Mouse (Mus musculus): ENCODE measurements around the gene Ttc3.
A peak's percentile ranks its signal among the peaks of the same experiment; 100 is the strongest.
"Not testable (repeated sequence)": the region's sequence is repeated elsewhere in the genome, so short reads cannot be mapped to it uniquely, and the experiment has no call there.

Gene Ttc3

DNA sequence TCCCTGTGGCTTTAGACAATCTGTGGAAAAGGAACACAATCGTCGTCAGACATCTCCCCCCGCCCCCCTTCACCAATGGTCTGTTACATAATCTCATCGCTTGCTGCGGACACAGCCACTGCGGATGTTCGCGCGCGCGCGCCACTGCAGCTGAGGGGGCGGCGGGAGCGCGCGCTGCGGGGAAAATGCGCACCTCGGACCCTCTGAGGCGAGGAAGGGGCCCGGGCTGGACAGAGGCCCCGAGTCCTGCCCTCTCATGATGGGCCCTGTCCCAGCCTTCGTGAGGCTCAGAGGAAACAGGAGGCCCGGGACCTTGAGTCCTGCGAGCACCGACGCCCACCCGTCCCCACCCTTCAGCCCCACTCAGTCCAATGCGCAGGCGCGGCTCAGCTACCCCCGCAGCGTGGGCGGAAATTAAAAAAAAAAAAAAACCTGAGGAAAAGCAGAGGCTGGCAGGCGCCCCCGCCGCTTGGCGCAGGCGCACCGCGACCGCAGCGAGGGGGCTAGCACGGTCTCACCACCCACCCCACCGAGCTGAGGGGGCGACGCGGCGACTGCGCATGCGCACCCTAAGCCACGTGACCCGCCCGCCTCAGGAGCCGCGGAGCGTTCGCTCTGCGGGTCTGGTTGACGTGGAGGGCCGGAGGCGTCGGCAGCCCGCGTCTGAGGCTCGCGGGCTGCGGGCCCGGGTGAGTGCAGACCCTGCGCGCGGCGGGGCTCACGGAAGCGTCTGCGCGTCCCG, at the start of gene Ttc3:
Gene Ttc3, plus strand, starts transcription at position 446 of the 742 bp plus-strand sequence.
- peak; percentile 82 to 90 for DNase-seq (ENCODE audit: low spot score in 2 of 2)

DNA sequence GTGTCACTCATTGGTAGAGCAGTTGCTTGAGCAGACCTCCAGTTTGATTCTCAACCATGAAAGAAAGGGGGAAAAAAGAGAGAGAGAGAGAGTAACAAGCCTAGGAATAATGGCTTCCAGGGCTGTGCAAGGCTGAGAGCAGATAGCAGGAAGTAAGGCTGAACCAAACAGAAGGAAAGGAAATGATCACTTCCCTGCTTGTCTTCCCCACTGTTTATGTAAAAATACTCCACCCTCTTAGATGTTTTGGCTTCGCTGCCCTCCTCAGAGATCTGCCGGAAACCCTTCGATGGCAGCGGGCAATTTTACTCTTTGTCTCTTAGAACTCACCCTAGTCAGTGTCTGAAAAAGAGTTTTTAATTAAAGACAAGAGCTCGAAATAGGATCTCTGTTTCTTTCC, 46.7 kb upstream of the Ttc3 start:
- no peak for DNase-seq (ENCODE audit: low spot score in 2 of 2)

DNA sequence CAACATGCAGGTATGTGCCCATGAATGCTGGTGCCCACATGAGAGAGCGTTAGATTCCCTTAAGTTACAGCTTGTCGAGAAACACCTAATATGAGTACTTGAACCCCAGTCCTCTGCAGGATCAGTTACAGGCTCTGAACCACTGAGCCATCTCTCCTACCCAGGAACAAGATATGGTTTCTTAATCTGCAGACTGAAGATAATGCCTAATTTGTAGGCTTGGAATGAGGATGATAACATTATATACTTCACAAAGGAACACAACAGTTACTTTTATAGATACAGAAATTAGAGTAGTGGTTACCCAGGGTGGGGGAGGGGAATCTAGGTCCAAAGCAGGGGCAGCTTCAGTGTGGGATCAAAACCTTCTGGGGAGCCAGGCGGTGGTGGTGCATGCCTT, 44.4 kb upstream of the Ttc3 start:
- DNase-seq (ENCODE audit: low spot score in 2 of 2): no peak

DNA sequence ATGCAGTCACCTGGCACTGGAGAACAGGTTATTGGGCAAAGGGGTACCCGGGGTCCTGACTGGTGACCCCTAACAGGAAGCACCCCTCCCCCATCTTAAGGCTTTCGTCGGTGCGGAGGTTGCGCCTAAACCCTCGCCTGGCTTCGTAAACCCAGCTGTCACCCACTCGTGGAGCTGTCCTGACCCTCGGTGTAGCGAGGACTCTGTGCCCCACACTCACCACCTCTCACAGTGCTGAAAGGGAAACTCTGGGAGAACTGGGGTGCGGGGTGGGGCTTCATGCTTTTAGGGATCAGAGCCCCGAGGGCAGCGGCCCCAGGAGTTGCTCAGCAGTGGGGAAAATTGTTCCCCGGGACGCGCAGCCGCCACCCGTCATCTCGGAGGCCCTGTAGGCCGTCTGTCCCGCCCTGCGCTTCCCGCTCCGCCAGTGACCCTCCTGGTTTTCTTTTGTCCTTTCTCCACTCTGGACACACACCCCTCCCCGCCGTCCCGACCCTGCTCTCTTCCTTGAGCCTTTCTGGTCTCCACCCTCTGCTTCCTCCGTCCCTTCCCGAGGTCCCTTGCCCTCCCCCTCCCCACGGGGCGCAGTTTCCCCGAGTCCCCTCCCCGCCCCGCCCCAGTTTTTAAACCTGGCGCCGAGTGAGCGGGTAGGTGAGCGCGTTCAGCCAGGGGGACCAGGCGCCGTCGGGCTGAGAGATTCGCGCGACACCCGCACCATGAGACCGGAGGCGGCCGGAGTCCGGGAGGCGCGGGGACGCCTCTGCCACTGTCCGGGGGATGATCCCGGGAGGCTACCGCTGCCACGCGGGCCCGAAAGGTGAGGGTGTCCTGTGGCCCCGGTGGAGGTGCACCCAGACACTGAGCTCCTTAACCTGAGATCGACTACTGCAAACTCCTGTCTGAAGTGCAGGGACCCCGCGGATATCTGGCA, 42.4 kb upstream of the Ttc3 start, which contains the start of gene Ripply3:
Gene Ripply3, plus strand, starts transcription at position 640 of the 931 bp plus-strand sequence.
- peak; percentile 26 to 42 for DNase-seq (ENCODE audit: low spot score in 2 of 2)

DNA sequence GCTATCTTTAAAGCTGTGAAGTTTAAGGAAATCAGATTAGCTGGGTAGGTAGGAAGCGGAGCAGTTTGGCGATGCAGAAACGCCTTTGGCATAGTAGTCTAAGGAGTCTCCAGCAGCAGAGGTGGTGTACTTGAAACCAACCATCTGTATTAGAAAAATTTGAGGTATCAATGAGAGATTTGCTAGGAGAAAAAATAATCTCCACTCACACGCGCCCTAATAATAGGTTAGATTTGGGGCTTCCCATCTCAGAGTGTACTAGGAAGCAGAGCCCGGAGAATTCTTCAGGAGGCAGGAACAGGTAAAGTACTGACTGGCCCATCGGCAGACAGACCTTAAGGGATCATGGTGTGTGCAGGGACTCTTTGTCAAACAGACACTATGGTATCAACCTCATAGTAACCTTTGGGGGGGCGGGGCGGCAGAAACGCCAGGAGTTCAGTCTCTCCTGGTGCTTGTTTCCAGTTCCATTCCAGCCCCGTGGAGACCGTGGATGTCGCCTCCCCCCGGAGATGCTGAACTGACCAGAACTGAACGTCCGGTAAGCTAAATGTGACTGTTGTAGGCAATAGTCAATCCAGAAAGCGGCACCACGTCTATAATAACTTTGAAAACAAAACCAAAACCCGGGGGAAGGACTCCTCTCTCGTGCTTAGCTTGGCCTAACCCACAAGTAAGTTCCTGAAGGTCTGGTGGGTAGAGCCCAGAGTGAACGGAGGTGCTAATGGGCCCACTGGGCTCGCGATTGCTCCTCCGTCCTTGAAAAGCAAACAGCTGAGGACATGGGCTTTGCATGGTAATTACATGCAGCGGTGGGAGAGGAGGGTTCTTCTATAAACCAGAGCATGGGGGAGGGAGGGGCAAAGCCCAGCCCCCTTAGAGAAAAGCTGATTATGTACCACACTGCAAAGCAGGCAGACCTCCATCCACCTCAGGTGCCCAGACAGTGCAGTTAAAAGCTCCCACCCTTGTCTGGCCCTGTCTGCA, 41.2 kb upstream of the Ttc3 start:
- DNase-seq (ENCODE audit: low spot score in 2 of 2): no peak

DNA sequence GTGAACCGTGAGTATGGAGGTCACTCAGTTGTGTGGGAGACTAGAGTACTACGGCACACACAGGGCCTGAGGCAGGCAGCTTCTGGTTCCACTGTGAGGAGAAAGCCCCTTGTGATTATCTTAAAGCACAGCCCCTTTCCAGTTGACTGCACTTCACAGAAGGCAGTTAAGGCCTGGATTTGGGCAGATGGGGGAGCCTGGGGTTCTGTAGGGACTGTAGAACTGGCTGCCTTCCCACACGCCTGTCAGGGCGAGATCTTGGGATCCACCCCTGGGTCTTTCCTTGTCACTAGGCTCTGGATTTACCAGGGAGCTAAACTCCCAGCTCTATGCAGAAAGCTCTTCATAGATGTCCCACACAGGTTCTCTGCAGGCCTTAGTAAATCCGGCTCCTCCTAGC, 40.0 kb upstream of the Ttc3 start:
- no peak for DNase-seq (ENCODE audit: low spot score in 2 of 2)

DNA sequence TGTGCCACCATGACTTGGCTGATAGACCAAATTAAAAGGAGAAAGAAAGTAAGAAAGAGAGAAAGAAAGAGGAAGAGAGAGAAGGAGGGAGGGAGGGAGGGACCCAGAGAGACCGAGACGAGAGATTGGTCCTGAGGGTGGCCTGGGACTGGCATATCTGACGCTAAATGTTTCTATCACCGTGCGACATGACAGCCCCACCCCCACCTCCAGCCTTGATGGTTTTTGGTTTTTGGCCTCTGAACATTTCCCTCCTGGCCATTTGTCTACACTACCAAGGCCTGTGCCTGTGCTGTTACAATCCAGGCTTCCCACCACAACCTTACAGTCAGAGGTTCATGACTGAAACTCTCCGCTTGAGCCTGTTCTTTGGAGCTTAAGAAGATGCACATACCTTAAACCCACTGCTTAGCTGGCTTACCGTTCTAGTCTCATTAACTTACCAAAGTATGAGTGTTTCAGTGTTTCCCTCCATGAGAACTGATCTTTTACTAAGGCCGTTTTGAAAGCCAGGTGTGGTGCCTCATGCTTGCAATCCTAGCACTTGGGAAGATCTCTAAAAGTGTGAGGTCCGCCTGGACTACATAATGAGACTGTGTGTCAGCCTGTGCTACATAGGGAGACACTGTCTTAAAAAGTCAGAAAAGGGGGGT, 39.1 kb upstream of the Ttc3 start:
- no peak for DNase-seq (ENCODE audit: low spot score in 2 of 2)

DNA sequence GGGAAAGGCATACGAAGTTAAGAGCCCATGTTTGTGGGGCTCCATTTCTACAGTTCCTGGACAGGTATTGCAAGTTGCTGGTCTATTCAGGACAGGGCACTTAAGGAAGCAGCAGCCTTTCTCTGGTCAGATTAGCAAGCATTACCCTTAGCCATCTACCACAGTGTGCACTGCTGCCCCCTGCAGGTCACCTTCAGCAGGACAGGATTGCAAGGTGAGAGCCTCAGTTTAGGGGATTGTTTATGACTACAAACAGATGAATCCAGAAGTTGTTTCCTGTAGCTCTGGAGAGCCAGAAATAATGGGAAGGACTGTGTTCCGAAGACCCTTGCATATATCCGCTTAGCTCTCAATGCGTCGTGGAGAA, 38.5 kb upstream of the Ttc3 start:
- peak; percentile 59 to 69 for DNase-seq (ENCODE audit: low spot score in 2 of 2)

DNA sequence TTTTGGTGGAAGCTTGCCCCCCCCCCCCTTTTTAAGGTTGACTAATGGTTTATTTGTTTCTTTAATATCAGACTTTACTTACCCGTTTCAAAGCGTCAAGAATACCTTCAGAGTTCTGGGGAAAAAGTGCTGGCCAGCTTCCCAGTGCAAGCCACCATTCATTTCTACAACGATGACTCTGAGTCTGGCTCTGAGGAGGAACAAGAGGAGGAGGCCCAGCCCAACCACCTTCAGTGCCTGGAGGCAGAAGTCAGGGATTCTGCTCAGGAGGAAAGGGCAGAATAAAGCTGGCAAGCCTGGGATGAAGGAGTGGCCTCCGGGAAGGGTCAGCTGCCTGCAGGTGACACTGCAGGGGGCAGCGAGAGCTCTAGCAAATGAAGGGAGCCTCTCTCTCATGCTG, 34.8 kb upstream of the Ttc3 start:
- no peak for DNase-seq (ENCODE audit: low spot score in 2 of 2)

DNA sequence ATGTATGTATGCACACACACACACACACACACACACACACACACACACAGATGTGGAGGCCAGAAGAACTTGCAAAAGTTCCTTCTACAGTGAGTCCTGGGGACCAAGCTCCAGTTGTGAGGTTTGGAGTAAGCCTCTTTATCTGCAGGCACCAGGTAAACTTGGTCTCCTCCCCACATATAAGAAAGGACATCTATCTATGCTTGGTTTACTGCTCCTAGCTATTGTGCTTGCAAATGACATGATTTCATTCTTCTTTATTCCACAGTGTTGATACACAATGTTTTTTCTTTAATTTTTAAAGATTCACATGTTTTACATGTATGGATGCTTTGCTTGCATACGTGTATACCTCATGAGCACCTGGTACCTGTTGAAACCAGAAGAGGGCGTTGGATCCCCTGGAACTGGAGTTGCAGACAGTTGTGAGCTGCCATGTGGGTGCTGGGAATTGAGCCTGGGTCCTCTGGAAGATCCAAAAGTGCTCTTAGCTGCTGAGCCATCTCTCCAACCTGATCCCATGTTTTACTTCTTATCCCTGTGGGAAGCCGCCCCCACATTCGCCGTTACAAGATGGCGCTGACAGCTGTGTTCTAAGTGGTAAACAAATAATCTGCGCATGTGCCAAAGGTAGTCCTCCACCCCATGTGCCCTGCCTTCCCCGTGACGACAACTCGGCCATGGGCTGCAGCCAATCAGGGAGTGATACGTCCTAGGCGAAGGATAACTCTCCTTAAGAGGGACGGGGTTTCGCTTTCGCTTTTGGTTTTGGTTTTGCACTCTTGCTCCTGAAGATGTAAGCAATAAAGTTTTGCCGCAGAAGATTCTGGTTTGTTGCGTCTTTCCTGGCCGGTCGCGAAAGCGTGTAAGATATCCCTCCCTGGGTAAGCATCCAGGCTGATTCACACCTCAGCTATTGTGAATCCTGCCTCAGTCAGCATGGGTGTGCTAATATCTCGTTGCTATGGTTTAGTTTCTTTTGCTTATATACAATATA, 31.0 kb upstream of the Ttc3 start:
- not testable (repeated sequence) for DNase-seq (ENCODE audit: low spot score in 2 of 2)

DNA sequence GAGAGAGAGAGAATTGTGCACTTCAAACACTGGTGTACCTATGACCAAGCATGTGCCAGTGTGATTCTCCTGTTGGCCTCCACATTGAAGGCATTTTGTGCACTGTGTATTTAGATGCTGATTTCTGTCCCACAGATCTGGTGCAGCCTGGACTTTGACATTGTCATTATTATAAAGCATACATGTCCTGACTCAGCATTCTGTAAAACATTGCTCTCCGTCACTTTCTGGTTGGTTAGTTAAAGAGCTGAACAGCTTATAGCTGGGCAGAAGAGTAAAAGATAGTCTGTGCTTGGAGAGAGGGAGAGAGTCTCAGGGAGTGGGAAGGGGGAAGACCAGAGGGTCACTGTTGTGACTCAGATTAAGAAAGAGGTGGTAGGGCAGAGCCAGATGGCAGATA, 24.7 kb upstream of the Ttc3 start:
- no peak for DNase-seq (ENCODE audit: low spot score in 2 of 2)

DNA sequence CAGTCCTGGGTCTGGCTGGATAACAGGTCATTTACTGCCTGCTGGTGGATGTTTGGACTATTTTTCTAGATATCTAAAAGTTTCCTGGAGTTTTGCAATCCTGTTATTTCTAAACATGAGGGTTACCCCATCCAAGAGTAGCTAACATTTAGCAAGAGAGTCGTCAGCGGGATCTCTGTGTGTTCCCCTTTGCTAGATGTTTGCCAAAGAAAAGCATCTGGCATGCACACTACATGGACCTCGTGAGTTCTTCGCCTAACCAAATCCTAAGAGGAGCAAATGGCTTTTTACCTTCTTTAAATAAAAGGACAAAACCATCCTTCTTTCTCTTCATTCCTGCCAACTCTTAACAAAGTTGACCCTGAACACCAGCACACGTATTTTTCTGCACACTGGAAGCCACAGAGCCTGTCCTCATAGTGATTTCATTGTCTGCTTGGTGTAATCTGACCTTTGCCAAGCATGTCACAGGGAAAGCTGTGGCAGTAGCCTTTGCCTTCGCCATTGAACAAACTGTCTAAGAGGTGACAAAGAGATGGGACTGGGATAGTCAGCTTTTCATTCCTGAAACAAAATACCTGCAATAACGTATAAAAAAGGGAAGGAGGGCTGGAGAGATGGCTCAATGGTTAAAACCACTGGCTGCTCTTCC, 23.2 kb upstream of the Ttc3 start:
- DNase-seq (ENCODE audit: low spot score in 2 of 2): no peak

DNA sequence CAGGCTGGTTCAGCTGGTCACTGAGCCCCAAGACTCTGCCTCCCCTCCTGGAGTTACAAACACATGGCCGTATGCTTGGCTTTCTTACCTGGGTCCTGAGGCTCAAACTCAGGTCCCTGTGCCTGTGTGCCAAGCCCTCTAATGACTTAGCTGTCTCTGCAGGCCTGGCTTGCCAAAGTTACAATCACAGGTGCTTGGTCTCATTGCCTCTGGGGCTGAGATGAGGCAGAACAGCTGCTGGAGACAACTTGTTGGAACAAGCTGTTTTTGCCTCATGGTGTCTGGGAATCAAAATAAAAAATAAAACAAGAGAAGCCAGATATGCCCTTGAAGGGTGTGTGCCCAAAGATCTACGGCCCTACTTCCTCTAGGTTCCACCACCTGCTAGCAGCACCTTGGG, 21.6 kb upstream of the Ttc3 start:
- no peak for DNase-seq (ENCODE audit: low spot score in 2 of 2)

DNA sequence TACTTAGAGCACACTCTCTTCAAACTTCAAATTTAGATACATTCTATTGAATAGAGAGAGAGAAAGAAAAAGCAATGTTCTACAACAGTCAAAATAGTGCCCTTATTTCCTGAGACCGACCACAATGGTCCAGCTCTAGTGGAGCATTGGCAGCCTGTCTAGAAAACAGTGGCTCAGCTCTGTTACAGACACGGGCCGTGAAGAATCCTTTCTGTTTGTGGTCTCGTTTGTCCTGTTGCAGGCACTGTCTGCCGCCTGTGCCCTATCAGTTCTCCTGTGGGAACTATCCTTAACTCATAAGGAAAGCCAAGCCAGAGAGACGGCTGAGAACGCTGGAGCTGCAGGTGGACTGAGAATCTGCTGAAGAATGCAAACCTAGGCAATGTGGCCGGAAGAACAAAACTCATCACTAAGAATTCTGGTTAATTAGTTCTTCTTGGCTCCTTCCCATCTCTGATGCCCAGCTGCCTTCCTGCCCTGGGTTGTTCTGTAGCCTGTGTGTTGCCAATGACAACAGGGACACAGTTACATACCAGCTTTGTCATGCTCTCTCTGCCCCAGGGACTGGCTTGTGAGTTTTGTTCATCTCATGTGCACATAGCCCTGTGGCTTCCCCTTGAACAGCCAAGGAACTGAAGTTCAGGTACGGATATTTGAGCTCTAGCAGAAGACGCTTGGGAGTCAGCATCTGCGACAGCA, 20.7 kb upstream of the Ttc3 start:
- DNase-seq (ENCODE audit: low spot score in 2 of 2): no peak

DNA sequence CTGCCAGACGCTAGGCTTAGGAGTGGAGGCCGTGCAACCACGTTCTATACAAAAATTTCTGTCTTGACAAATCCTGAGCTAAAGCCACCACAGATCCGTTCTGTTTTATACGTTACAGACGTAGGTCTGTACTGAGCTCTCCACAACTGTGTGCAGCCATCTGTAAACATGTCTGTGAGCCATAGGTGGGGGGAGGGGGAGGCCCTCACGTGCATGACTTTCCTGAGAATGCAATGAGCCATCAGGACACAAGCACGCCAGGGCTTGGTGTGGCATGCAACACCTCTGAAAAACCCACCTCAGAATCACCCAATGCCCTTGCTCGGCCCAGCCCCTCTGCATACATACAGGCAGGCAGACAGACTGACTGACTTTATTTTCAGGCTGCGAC, 20.1 kb upstream of the Ttc3 start:
- DNase-seq (ENCODE audit: low spot score in 2 of 2): no peak

DNA sequence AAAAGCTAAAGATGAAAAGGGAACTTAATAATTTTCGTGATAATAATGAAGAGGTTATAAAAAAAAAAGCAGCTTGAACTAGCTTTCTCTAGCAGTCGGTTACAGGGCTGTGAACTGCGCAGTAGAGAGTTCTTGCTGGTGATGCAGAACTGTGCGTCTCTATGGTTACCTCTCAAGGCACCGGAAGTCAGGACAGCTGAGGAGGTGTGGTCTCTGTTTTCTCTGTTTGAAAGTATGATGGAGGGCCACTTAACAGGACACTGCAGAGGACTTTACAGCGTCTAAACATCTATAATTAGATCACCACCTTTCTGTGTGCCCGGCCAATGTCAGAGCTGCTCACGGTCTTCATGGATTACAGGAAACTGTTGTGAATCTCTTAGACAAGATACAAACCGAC, 16.0 kb upstream of the Ttc3 start:
- DNase-seq (ENCODE audit: low spot score in 2 of 2): no peak

DNA sequence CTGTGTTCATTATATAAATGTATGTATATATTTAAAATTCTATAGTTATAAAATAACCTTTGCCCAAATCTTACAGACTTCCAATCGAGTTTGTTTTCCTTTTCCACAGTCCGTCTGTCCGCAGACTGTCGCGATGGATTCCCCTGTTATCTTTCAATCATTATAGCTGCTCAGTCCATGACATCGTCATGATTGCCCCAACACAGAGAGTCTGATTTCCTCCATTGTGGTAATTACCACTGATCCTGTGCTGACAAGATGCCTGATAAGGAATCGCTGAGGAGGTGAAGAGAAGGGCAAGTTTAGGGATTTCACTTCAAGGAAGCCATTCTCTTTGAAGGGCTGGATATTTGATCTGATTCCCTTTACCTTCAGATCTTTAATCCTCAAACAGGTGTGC, 14.4 kb upstream of the Ttc3 start:
- no peak for DNase-seq (ENCODE audit: low spot score in 2 of 2)

DNA sequence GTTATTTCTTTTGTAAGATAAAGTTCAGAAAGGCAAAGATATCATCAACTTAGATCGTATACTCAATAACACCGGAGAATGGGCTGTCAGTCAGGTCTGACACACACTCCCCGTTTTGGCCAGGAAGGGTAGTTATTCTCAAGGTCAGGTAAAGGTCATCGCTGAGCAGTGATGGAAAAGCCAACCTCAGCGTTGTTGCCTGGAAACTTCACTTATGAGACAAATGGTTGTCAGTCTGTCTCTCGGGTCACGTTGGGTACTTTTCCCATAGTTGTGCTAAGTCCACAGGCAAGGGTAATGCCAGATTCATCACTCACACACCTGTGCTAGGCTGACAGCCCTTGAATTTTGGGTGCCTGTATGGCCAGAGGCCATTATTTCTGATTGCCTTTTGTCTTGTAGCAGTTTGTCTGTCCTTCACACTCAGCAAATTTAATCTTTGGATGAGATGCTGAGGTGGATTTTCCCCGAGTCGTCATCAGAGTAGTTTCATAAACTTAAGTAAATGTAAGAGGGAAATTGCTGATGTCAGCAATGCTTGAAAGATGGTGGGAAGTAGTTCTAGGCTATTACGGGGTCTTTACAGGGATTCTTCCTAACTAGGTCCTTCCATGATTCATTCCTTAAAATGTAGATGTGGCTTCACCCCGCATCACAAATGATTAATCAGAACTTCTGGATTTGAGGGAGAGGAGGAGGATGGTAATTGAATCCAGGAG, 13.5 kb upstream of the Ttc3 start:
- DNase-seq (ENCODE audit: low spot score in 2 of 2): no peak
